Mouse (Mus musculus): ENCODE measurements around the gene Angptl3. TPM values are rescaled to one million over a fixed set of nuclear protein-coding genes. Genes with fewer than 3 reads are reported as not detected.

Gene Angptl3
- polyA plus RNA-seq, 1 experiment from 2014 or later: 1.7 TPM

GRCm38 (mm10) chr4:99091151-99091701, 60.5 kb downstream of the Angptl3 start:
- Histone ChIP-seq H3K4me1 (ENCODE audit: control insufficient read depth, insufficient read depth, low read length) (no peaks in the 10 kb centered on the region), H3K36me3 (ENCODE audit: control insufficient read depth, insufficient read depth, low read length) (peaks cover 6% of the 10 kb centered on the region), H3K9me3 (ENCODE audit: control insufficient read depth, low read length) (no peaks in the 10 kb centered on the region), H3K27me3 (ENCODE audit: control insufficient read depth, insufficient read depth, low read length) (no peaks in the 10 kb centered on the region), H3K27ac (ENCODE audit: low read depth, low read length) (no peak overlapping the region), H3K9ac (ENCODE audit: low read depth, low read length) (no peak overlapping the region), H3K4me2 (replicated peaks; ENCODE audit: low read depth, low read length) (no peak overlapping the region), H3K4me3 (ENCODE audit: low read length) (no peak overlapping the region)
- no peak for ATAC-seq (ENCODE audit: low FRiP score, low TSS enrichment)
- 36% methylated on average over 3 of the region's 3 CpGs for WGBS

GRCm38 (mm10) chr4:99091777-99092176, 61.0 kb downstream of the Angptl3 start:
- no peak overlapping the region for H3K27ac ChIP-seq (ENCODE audit: low read depth, low read length)
- no peak overlapping the region for H3K9ac ChIP-seq (ENCODE audit: low read depth, low read length)
- no peak overlapping the region for H3K4me2 ChIP-seq (replicated peaks; ENCODE audit: low read depth, low read length)
- no peaks in the 10 kb centered on the region for H3K4me1 ChIP-seq (ENCODE audit: control insufficient read depth, insufficient read depth, low read length)
- no peaks in the 10 kb centered on the region for H3K9me3 ChIP-seq (ENCODE audit: control insufficient read depth, low read length)
- WGBS: 88% methylated on average over 3 of the region's 3 CpGs
- ATAC-seq (ENCODE audit: low FRiP score, low TSS enrichment): no peak
- peaks cover 6% of the 10 kb centered on the region for H3K36me3 ChIP-seq (ENCODE audit: control insufficient read depth, insufficient read depth, low read length)
- H3K27me3 ChIP-seq (ENCODE audit: control insufficient read depth, insufficient read depth, low read length): no peaks in the 10 kb centered on the region
- no peak overlapping the region for H3K4me3 ChIP-seq (ENCODE audit: low read length)

Other genes with a start within 250 kb of the Angptl3 start
- 2.7 and 3.5 TPM in 2 replicates for gene Kank4, start 213.4 kb upstream of the Angptl3 start, polyA plus RNA-seq (2014; fragmentation: Nextera tagmentation; extraction: Ambion mirVana)
- not detected in 2 replicates for gene I0C0044D17Rik, start 207.1 kb upstream of the Angptl3 start, polyA plus RNA-seq (2014; fragmentation: Nextera tagmentation; extraction: Ambion mirVana)
- 109 and 141 TPM in 2 replicates for gene Usp1, start 107.1 kb upstream of the Angptl3 start, polyA plus RNA-seq (2014; fragmentation: Nextera tagmentation; extraction: Ambion mirVana)
- gene Dock7, start 90.0 kb downstream of the Angptl3 start, polyA plus RNA-seq (2014; fragmentation: Nextera tagmentation; extraction: Ambion mirVana): 63.1 and 84.5 TPM in 2 replicates
- gene Atg4c, start 163.0 kb downstream of the Angptl3 start, polyA plus RNA-seq (2014; fragmentation: Nextera tagmentation; extraction: Ambion mirVana): 6.7 and 16.2 TPM in 2 replicates